Mouse (Mus musculus) G1E (cell line): ENCODE measurements around the gene Ooep.
"Not testable (repeated sequence)": the region's sequence is repeated elsewhere in the genome, so short reads cannot be mapped to it uniquely, and the experiment has no call there.

ENCODE experiments used
- CTCF ChIP-seq: IDR thresholded peaks from 2 replicates; pipeline ENCODE4 v1.5.1; 2012; ENCODE audit warnings: low read depth, low read length, inconsistent platforms, mixed read lengths
- POLR2AphosphoS5 ChIP-seq: IDR thresholded peaks from 2 replicates; pipeline ENCODE4 v1.6.1; 2012; ENCODE audit warnings: low read depth, low read length, inconsistent platforms; ENCODE audit not compliant: insufficient replicate concordance

DNA sequence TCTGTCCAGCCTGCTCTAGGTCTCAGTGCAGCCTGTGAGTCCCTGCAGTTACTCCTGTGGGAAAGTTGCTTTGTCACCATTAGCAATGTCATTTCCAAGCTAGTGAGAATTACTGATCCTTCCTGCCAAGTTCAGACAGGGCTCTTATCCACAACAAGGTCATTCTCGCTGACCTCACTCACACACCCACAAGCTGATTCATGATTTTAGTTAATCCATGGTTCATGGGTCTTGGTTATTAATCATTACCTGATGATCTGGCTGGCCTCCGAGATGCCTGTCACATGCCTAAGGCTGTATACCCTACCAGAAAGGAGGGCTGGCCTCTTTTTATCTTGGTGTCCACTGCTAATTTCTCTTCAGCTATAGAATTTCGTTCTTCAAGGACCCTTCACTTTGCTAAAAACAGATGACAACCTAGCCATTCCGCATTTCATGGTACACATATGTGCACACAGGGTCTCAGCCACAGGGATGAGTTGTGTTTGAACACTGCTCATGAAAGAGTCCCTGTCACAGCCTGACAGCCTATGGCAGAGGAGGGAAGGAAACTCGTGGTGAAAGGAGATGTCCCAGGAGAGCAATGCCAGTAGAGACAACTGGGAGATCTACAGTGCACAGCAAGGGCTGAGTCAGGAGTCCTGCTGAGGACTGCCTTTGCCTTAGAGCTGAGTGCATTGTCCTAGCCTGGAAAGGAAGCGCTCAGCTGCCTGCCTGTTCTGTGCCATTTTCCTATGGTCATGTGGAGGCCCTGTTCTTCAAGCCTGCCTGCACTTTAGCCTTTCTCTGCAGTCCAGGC is 30.1 kb downstream of the Ooep start:
- TF ChIP-seq CTCF, POLR2AphosphoS5: not testable (repeated sequence)
